Mouse (Mus musculus) CH12.LX (cell line): ENCODE data around the gene Gen1.

Experiments
- BHLHE40 ChIP-seq: IDR thresholded peaks from 2 replicates; pipeline ENCODE4 v1.6.1; 2011; ENCODE audit warnings: mild to moderate bottlenecking, low read depth, low read length, improper control_type of control experiment
- CTCF ChIP-seq, 2 experiments: IDR thresholded peaks in 1 of 2; conservative IDR thresholded peaks in 1 of 2; 2 replicates each; pipeline ENCODE4 v1.5.1; 2011 to 2012; ENCODE audit warnings: low read depth in 2 of 2, low read length in 2 of 2, improper control_type of control experiment in 1 of 2, inconsistent platforms in 1 of 2, mild to moderate bottlenecking in 1 of 2, moderate library complexity in 1 of 2
- GABPA ChIP-seq: IDR thresholded peaks from 2 replicates; pipeline ENCODE4 v1.6.1; 2012; ENCODE audit warnings: low read depth, low read length, improper control_type of control experiment, inconsistent platforms; ENCODE audit not compliant: insufficient replicate concordance
- MAX ChIP-seq: IDR thresholded peaks from 2 replicates; pipeline ENCODE4 v1.6.1; 2011; ENCODE audit warnings: low read length, improper control_type of control experiment
- MYC ChIP-seq: IDR thresholded peaks from 2 replicates; pipeline ENCODE4 v1.6.1; 2011; ENCODE audit warnings: low read depth, mild to moderate bottlenecking, improper control_type of control experiment, low read length
- POLR2AphosphoS2 ChIP-seq: IDR thresholded peaks from 2 replicates; pipeline ENCODE4 v1.6.1; 2011; ENCODE audit warnings: low read depth, low read length, improper control_type of control experiment
- RCOR1 ChIP-seq: conservative IDR thresholded peaks from 2 replicates; pipeline ENCODE4 v1.6.1; 2012; ENCODE audit warnings: low read depth, mild to moderate bottlenecking, inconsistent platforms, low read length, improper control_type of control experiment
- TBP ChIP-seq: conservative IDR thresholded peaks from 2 replicates; pipeline ENCODE4 v1.6.1; 2011; ENCODE audit warnings: low read depth, low read length, improper control_type of control experiment
- ZKSCAN1 ChIP-seq: IDR thresholded peaks from 2 replicates; pipeline ENCODE4 v1.6.1; 2012; ENCODE audit warnings: low read depth, inconsistent platforms, low read length, improper control_type of control experiment, borderline replicate concordance

DNA sequence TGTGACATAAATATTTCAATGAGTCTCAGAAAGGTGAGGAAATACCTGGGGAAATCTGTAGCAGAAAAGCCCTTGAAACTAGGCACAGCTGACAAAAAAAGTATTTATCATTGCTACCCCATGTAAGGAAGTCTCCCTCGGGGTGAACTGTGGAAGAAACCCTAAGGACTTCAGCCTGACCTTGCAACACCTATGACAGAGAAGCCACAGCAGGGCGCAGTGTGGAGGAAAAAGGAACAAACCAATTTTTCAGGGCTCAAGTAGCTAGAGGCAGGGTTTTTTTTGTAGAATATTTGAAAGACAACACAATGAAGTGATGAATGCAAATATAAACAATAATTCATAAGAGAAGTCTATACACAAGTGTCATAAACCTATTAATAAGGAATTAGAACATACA is 29.6 kb downstream of the Gen1 start:
- TF ChIP-seq TBP (no peak), RCOR1 (no peak), ZKSCAN1 (no peak), POLR2AphosphoS2 (no peak), MAX (no peak), GABPA (no peak), MYC (no peak), CTCF (conservative IDR thresholded peaks at IDR 0.05 in 1 of 2, IDR thresholded peaks at IDR 0.05 in 1 of 2; ENCODE audit: low read depth in 2 of 2, low read length in 2 of 2) (no peak), BHLHE40 (no peak)
